Mouse (Mus musculus) liver, embryonic 14.5 days (tissue): ENCODE measurements around the gene Fgd6. TPM values are rescaled to one million over a fixed set of nuclear protein-coding genes. Genes with fewer than 3 reads are reported as not detected.

ENCODE experiments used
- ATAC-seq: fragments of 200-750 bp; cut with Nextera tagmentation; 2 replicates; pipeline ENCODE4 v1.8.0; 2017; ENCODE audit warnings: moderate number of reproducible peaks, mild to moderate bottlenecking, moderate library complexity; ENCODE audit not compliant: insufficient read depth
- DNase-seq, 3 experiments: peaks; one replicate each; pipeline ENCODE4 v3.0.0-alpha.2; 2012 to 2013; ENCODE audit warnings: low read depth in 3 of 3, low spot score in 3 of 3
- H3K27ac ChIP-seq: fragments of 300-500 bp; sonication (generic); 2 replicates; pipeline ENCODE4 v1.5.1; 2014; ENCODE audit warnings: moderate library complexity, mild to moderate bottlenecking, control low read depth, inconsistent platforms
- H3K27me3 ChIP-seq: fragments of 300-500 bp; sonication (generic); 2 replicates; pipeline ENCODE4 v1.6.1; 2014; ENCODE audit warnings: mild to moderate bottlenecking, low read length, moderate library complexity; ENCODE audit not compliant: control insufficient read depth, insufficient read depth
- H3K36me3 ChIP-seq: fragments of 300-500 bp; sonication (generic); replicated peaks from 2 replicates; pipeline ENCODE4 v1.6.1; 2014; ENCODE audit warnings: low read depth; ENCODE audit not compliant: control insufficient read depth, insufficient read depth
- H3K4me1 ChIP-seq, 2 experiments: fragments of 200-500 bp in 1 of 2; fragments of 300-500 bp in 1 of 2; sonication (generic) in 1 of 2; replicated peaks; 2 replicates each; pipeline ENCODE4 v1.6.1; 2012 to 2014; ENCODE audit warnings: antibody characterized with exemption in 1 of 2, inconsistent platforms in 1 of 2, low read length in 1 of 2; ENCODE audit not compliant: control insufficient read depth in 2 of 2, insufficient read depth in 2 of 2
- H3K4me2 ChIP-seq: fragments of 300-500 bp; sonication (generic); 2 replicates; pipeline ENCODE4 v1.6.1; 2014; ENCODE audit warnings: low read depth, mild to moderate bottlenecking, control low read depth, moderate library complexity
- H3K4me3 ChIP-seq, 2 experiments: fragments of 200-500 bp in 1 of 2; fragments of 300-500 bp in 1 of 2; sonication (generic) in 1 of 2; 2 replicates each; pipeline ENCODE4 v1.5.1; 2012 to 2014; ENCODE audit warnings: low read depth in 2 of 2, low read length in 2 of 2, mild to moderate bottlenecking in 2 of 2, control low read depth in 1 of 2, inconsistent platforms in 1 of 2, moderate library complexity in 1 of 2; ENCODE audit not compliant: insufficient read depth in 1 of 2
- H3K9ac ChIP-seq: fragments of 300-500 bp; sonication (generic); replicated peaks from 2 replicates; pipeline ENCODE4 v1.6.1; 2014; ENCODE audit warnings: mild to moderate bottlenecking, control low read depth, moderate library complexity
- H3K9me3 ChIP-seq: fragments of 300-500 bp; sonication (generic); 2 replicates; pipeline ENCODE4 v1.6.1; 2016; ENCODE audit warnings: low read length, mixed read lengths; ENCODE audit not compliant: control insufficient read depth
- CTCF ChIP-seq: IDR thresholded peaks from 2 replicates; pipeline ENCODE4 v1.5.1; 2016; ENCODE audit warnings: antibody characterized with exemption, low read depth, control low read depth
- EP300 ChIP-seq: IDR thresholded peaks from 2 replicates; pipeline ENCODE4 v1.6.1; 2016; ENCODE audit warnings: antibody characterized with exemption, low read depth
- WGBS: fragments of 180-500 bp; shearing (Covaris S2); extraction: QIAGEN DNeasy Blood & Tissue Kit; methylation state at CpG from one replicate; pipeline ENCODE4 v1.1.7; 2014; ENCODE audit not compliant: insufficient replicate concordance; 5-methylcytosine and 5-hydroxymethylcytosine counted together
- polyA plus RNA-seq, 2 experiments: library from polyadenylated mRNA; depleted of rRNA in 1 of 2; stranded (reverse) in 1 of 2; unstranded in 1 of 2; fragments of >200 nt; fragmentation: Nextera tagmentation in 1 of 2; extraction: Ambion mirVana in 1 of 2; gene quantifications; 2 replicates each; pipeline versions ENCODE4 v1.2.1 to v1.2.3; 2012 to 2014

The Fgd6 gene
- polyA plus RNA-seq, 2 experiments, result 2.4 to 2.9 TPM

DNA sequence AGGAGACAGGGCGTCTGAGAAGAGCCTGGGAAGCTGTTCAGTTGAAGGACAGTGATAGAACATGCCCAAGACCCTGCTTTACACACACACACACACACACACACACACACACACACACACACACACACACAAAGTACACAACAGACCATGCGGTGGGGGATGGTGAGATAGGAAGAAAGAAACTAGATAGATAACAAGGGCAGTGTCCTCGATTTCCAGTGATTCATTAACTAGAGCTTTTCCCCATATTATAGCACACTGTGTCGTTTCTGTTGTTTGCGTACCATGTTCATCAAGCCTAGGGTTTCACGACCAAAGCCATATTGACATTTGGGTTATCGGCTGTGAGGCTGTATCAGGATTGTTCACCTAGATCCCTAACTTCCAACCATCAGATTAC, 83.2 kb downstream of the Fgd6 start:
- WGBS, result 60% methylated on average over 7 of the region's 7 CpGs
- DNase-seq (no peak), ATAC-seq (peak; percentile 19; the same call in 1 of the 2 replicates)
- TF ChIP-seq CTCF (no peak), EP300 (no peak)
- Histone ChIP-seq H3K4me1 (peaks cover 0 to 20% of the 10 kb centered on the region in 2 experiments; a peak in 3 of 4 replicates), H3K9me3 (no peaks in the 10 kb centered on the region), H3K9ac (no peak overlapping the region), H3K27ac (no peak overlapping the region), H3K27me3 (no peaks in the 10 kb centered on the region), H3K4me2 (no peak overlapping the region), H3K36me3 (peaks cover 7% of the 10 kb centered on the region; the same call in 1 of the 2 replicates), H3K4me3 (no peak overlapping the region)

DNA sequence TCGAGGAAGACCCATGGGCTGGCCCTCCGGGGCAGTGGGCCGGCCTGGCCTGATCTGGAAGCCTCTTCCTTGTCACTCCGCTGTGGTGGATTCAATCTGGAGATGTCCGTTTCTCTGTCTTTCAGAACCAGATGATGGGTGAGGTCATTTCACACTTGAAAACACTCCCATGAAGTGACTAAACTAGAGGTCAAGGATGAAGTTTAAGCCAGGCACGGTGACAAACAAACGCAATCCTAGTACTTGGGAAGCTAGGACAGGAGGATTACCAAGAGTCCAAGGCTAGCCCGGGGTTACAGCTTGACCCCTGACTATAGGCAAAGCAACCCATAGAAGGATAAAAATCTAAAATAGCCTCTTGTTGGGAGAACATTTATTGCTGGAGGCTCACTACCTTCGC, 84.9 kb downstream of the Fgd6 start:
- Histone ChIP-seq H3K9ac (no peak overlapping the region), H3K4me2 (no peak overlapping the region), H3K4me1 (peaks cover 0 to 16% of the 10 kb centered on the region in 2 experiments; a peak in 3 of 4 replicates), H3K27ac (no peak overlapping the region), H3K36me3 (peaks cover 7% of the 10 kb centered on the region; the same call in 1 of the 2 replicates), H3K4me3 (no peak overlapping the region), H3K27me3 (no peaks in the 10 kb centered on the region), H3K9me3 (no peaks in the 10 kb centered on the region)
- no peak for ATAC-seq
- TF ChIP-seq CTCF (no peak), EP300 (no peak)
- 81% methylated on average over 9 of the region's 9 CpGs for WGBS
- no peak for DNase-seq

DNA sequence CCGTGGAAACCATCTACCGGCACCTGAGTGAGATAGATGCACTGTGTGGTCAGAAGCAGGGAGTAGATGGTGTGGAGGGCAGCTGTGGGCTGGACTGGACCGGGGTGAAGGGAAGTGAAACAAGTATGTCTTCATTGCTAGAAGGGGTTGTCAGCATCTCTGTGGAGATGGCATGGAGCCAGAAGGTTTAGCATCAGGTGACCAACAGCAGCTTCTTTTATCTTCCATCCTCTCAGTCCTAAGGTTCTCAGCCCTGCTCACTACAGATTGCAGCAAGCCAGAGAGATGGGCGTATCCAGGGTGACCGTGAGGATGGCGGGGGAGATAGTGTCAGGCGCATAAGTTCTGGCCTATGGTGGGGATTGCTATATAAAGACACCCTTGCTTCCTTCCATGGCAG, 86.8 kb downstream of the Fgd6 start:
- DNase-seq (peak; percentile 59 to 71 (median 66)), ATAC-seq (peak; percentile 94)
- TF ChIP-seq CTCF (no peak), EP300 (peak; percentile 74)
- Histone ChIP-seq H3K4me2 (no peak overlapping the region), H3K9ac (no peak overlapping the region), H3K9me3 (no peaks in the 10 kb centered on the region), H3K4me3 (no peak overlapping the region), H3K36me3 (peaks cover 7% of the 10 kb centered on the region; the same call in 1 of the 2 replicates), H3K27me3 (no peaks in the 10 kb centered on the region), H3K4me1 (peaks cover 0 to 10% of the 10 kb centered on the region in 2 experiments; a peak in 3 of 4 replicates), H3K27ac (no peak overlapping the region)
- WGBS, result 45% methylated on average over 7 of the region's 7 CpGs

DNA sequence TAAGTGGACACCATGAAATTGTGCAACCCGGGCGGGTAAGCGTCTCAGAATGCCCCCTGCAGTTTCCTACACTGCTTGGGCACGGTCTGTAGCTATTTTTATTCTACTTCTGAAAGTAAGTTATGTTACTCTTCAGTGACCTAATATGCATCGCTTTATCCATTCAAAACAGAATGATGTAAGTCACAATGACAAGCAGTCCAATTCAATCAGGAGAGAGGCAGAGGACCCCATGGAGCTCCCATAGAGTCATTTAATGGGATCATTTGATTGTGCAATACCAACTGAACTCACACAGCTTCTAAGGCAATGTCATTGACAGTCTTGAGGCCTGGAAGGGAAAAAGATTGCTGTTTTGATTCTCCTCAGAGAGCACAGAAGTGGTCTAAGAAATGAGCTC, 87.8 kb downstream of the Fgd6 start:
- Histone ChIP-seq H3K9ac (no peak overlapping the region), H3K36me3 (peaks cover 7% of the 10 kb centered on the region; the same call in 1 of the 2 replicates), H3K4me2 (no peak overlapping the region), H3K27ac (no peak overlapping the region), H3K4me1 (peaks cover 0 to 10% of the 10 kb centered on the region in 2 experiments; a peak in 3 of 4 replicates), H3K9me3 (no peaks in the 10 kb centered on the region), H3K4me3 (no peak overlapping the region), H3K27me3 (no peaks in the 10 kb centered on the region)
- DNase-seq, result no peak
- TF ChIP-seq CTCF (no peak), EP300 (no peak)
- WGBS, result 89% methylated on average over 5 of the region's 5 CpGs
- no peak for ATAC-seq

DNA sequence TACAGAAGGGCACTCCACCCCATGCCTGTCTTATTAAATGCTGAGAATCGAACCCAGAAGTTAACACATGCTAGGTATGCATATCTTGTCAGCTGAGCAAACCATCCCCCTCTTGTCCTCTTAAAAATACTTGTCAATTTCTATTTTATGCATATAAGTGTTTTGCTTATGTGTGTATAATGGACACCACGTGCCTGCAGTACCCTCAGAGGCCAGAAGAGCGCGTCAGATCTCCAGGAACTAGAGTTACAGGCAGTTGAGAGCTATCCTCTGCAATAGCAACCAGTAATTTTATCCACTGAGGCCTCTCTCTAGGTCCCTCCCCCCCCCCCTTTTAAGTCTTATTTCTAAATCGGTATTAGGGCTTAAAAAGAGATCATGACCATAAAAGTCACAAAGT, 88.6 kb downstream of the Fgd6 start:
- Histone ChIP-seq H3K4me2 (no peak overlapping the region), H3K9ac (no peak overlapping the region), H3K4me3 (no peak overlapping the region), H3K27ac (no peak overlapping the region), H3K4me1 (peaks cover 0 to 10% of the 10 kb centered on the region in 2 experiments; a peak in 3 of 4 replicates), H3K9me3 (no peaks in the 10 kb centered on the region), H3K36me3 (peaks cover 7% of the 10 kb centered on the region; the same call in 1 of the 2 replicates), H3K27me3 (no peaks in the 10 kb centered on the region)
- WGBS, result 75% methylated on average over 5 of the region's 5 CpGs
- no peak for TF ChIP-seq EP300
- TF ChIP-seq CTCF, result peak; percentile 53
- ATAC-seq, result no peak
- DNase-seq, result no peak
